14 mouse cellular contexts compared by ENCODE assay signal in genomic region chr5:122689153-122689552, GRCm38 (mm10).
"Had no signal": no experiment of that assay in that cellular context is flagged by ENCODE, and none has a peak within 500 bp of the region (broad histone marks: within the 10 kb centered on the region; RNA-seq: fewer than 3 reads in every experiment).

No protein-coding gene starts in this region.

- H3K27ac ChIP-seq: liver, embryonic 14.5 days; midbrain, embryonic 10.5 days; midbrain, embryonic 12.5 days; neural tube, embryonic 12.5 days had no signal

- H3K27me3 ChIP-seq: midbrain, embryonic 12.5 days; neural tube, embryonic 12.5 days had no signal

- H3K36me3 ChIP-seq: midbrain, embryonic 10.5 days; midbrain, embryonic 12.5 days; neural tube, embryonic 12.5 days had no signal

- DNase-seq: lung, adult 18-20 months; lung, embryonic 14.5 days; lung, postnatal 10 days; lung, postnatal 4 days; midbrain, embryonic 14.5 days; right cerebral cortex, postnatal 14 days; spleen, adult 18-20 months; thymus, adult 2 months; thymus, postnatal 25 days; thymus, postnatal 4 days had no signal

- H3K4me3 ChIP-seq: midbrain, embryonic 10.5 days; midbrain, embryonic 12.5 days; neural tube, embryonic 12.5 days had no signal
